8 mouse cellular contexts compared by ENCODE assay signal in the genomic region with DNA sequence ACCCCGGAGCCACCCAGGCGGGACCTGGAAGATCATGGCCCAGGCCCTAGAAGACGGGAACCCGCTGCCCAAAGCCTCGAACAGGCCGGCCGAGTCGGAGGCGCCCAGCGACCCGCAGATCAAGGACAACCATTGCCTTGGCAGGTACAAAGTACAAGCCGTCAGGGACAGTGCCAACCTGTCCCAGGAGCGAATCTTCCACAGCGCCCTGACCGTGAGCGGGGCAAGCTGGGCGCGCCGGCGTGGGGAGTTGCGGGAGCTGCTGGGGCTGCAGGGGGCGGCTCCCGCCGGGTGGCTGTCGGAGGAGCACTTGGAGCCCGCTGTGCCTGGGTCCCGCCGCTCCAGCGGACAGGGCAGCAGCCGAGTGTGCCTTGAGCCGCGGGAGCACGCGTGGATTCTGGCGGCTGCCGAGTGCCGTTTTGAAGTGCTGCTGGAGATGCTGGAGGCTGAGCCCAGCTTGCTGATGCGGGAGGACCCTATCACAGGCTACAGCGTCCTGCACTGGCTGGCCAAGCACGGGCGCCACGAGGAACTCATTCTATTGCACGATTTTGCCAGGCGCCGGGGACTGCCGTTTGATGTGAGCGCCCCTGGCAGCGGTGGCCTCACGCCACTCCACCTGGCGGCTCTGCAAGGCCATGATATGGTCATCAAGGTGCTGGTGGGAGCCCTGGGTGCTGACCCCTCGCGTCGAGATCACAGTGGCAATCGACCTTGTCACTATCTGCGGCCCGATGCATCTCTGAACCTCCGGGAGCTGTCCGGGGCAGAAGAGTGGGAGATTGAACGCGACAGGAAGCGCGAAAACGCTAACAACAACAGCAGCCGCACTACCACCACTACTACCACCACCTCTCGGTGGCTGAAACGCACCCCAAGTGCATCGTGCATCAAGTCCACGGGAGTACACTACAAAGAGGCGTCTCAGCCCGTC. TPM values are rescaled to one million over a fixed set of nuclear protein-coding genes. Genes with fewer than 3 reads are reported as not detected.
DNase-seq lines count a peak whose midpoint lies in the region; ATAC-seq and TF ChIP-seq lines count a peak whose summit lies in the region.

No protein-coding gene starts in this region.

- intact Hi-C loops in left cerebral cortex, adult 2 months (cut with DNase I) = no loop called here

- no peaks in the 10 kb centered on the region for H3K9me3 ChIP-seq in forebrain, embryonic 13.5 days (replicated peaks)
- no peaks in the 10 kb centered on the region for H3K9me3 ChIP-seq in kidney, postnatal 0 days (replicated peaks; ENCODE audit: low read length)
- no peaks in the 10 kb centered on the region for H3K9me3 ChIP-seq in midbrain, postnatal 0 days (ENCODE audit: low read length)

- H3K4me3 ChIP-seq in left cerebral cortex, adult 2 months = peak overlapping the region; percentile 26; the same call in 1 of the 2 replicates
- H3K4me3 ChIP-seq in forebrain, embryonic 13.5 days = peak overlapping the region; percentile 38
- H3K4me3 ChIP-seq in kidney, postnatal 0 days (replicated peaks; ENCODE audit: low read depth, low read length) = peak overlapping the region; percentile 26
- peak overlapping the region; percentile 39 for H3K4me3 ChIP-seq in midbrain, postnatal 0 days (ENCODE audit: low read depth, low read length)

- no peaks in the 10 kb centered on the region for H3K36me3 ChIP-seq in forebrain, embryonic 13.5 days (ENCODE audit: poor library complexity, severe bottlenecking)
- no peaks in the 10 kb centered on the region for H3K36me3 ChIP-seq in kidney, postnatal 0 days (ENCODE audit: insufficient read depth, low read length)
- H3K36me3 ChIP-seq in midbrain, postnatal 0 days (ENCODE audit: insufficient read depth, low read length) = no peaks in the 10 kb centered on the region

- H3K27ac ChIP-seq in left cerebral cortex, adult 2 months = no peak overlapping the region
- no peak overlapping the region for H3K27ac ChIP-seq in forebrain, embryonic 13.5 days
- H3K27ac ChIP-seq in kidney, postnatal 0 days = no peak overlapping the region
- H3K27ac ChIP-seq in midbrain, postnatal 0 days (ENCODE audit: low read depth, low read length) = no peak overlapping the region

- peak overlapping the region; percentile 70 for H3K4me2 ChIP-seq in forebrain, embryonic 13.5 days
- H3K4me2 ChIP-seq in kidney, postnatal 0 days (ENCODE audit: low read length) = peak overlapping the region; percentile 57
- H3K4me2 ChIP-seq in midbrain, postnatal 0 days (ENCODE audit: low read depth, low read length, poor library complexity, severe bottlenecking) = peak overlapping the region; percentile 65

- H3K4me1 ChIP-seq in forebrain, embryonic 13.5 days = peaks cover 10% of the 10 kb centered on the region
- no peaks in the 10 kb centered on the region; the same call in 1 of the 2 replicates for H3K4me1 ChIP-seq in kidney, postnatal 0 days (replicated peaks; ENCODE audit: insufficient read depth, low read length)
- no peaks in the 10 kb centered on the region for H3K4me1 ChIP-seq in midbrain, postnatal 0 days (ENCODE audit: insufficient read depth, low read length)

- ATAC-seq in forebrain, embryonic 13.5 days = peak; percentile 21; the same call in 1 of the 2 replicates
- no peak for ATAC-seq in kidney, postnatal 0 days (replicated peaks; ENCODE audit: low FRiP score, low read depth)
- 0 out of 2 replicates have a peak, but pooled peaks have one; percentile 31 for ATAC-seq in midbrain, postnatal 0 days (ENCODE audit: low FRiP score)

- H3K9ac ChIP-seq in forebrain, embryonic 13.5 days = peak overlapping the region; percentile 54
- H3K9ac ChIP-seq in kidney, postnatal 0 days (ENCODE audit: low read depth, low read length) = no peak overlapping the region
- no peak overlapping the region; the same call in 1 of the 2 replicates for H3K9ac ChIP-seq in midbrain, postnatal 0 days (replicated peaks; ENCODE audit: low read length, poor library complexity, severe bottlenecking)

- no peak for TF ChIP-seq CTCF in left cerebral cortex, adult 2 months (IDR thresholded peaks at IDR 0.05)
- TF ChIP-seq CTCF in kidney, postnatal 0 days (IDR thresholded peaks at IDR 0.05; ENCODE audit: low read depth) = no peak
- no peak for TF ChIP-seq CTCF in midbrain, postnatal 0 days (IDR thresholded peaks at IDR 0.05)

- 18% methylated on average over 66 of the region's 70 CpGs for WGBS in forebrain, embryonic 13.5 days
- 29% methylated on average over 64 of the region's 70 CpGs for WGBS in kidney, postnatal 0 days
- 18% methylated on average over 56 of the region's 70 CpGs for WGBS in midbrain, postnatal 0 days

- H3K27me3 ChIP-seq in forebrain, embryonic 13.5 days = peaks cover 53% of the 10 kb centered on the region
- peaks cover 6% of the 10 kb centered on the region; the same call in 1 of the 2 replicates for H3K27me3 ChIP-seq in kidney, postnatal 0 days (ENCODE audit: insufficient read depth, low read length)
- no peaks in the 10 kb centered on the region; the same call in 1 of the 2 replicates for H3K27me3 ChIP-seq in midbrain, postnatal 0 days (ENCODE audit: insufficient read depth, low read length)

- no peak for DNase-seq in left cerebral cortex, adult 2 months (ENCODE audit: extremely low spot score in 1 of 2, low spot score in 2 of 2)
- no peak for DNase-seq in left cerebral cortex, adult 8-10 months (ENCODE audit: low spot score in 2 of 2)
- DNase-seq in adrenal gland, postnatal 14 days = peak; percentile 22
- no peak for DNase-seq in kidney, postnatal 0 days (ENCODE audit: low spot score)
- peak; percentile 3 for DNase-seq in midbrain, postnatal 0 days (ENCODE audit: low spot score)
- no peak for DNase-seq in urinary bladder, postnatal 10 days (ENCODE audit: low spot score)
- no peak for DNase-seq in urinary bladder, postnatal 36 days (ENCODE audit: low spot score in 2 of 2)

RNA-seq across cellular contexts. Expression of a gene that starts 0.5 kb away (rescaled TPM):
- not detected for total RNA-seq in left cerebral cortex, adult 2 months (2021)
- not detected for total RNA-seq in left cerebral cortex, adult 8-10 months (2022)
- 0.37 and 0.71 TPM in 2 replicates for total RNA-seq in adrenal gland, postnatal 14 days (2021)
- not detected in 2 replicates for polyA plus RNA-seq in forebrain, embryonic 13.5 days (2015; fragmentation: Nextera tagmentation; extraction: Ambion mirVana)
- 0.11 TPM in 1 of 2 replicates, not detected in the other for polyA plus RNA-seq in kidney, postnatal 0 days (2015; fragmentation: Nextera tagmentation; extraction: Ambion mirVana)
- total RNA-seq in midbrain, postnatal 0 days (2014; rRNA removed) = not detected in 2 replicates
- polyA plus RNA-seq in midbrain, postnatal 0 days (2015; fragmentation: Nextera tagmentation; extraction: Ambion mirVana) = 0.16 TPM in 1 of 2 replicates, not detected in the other

RNA-seq across cellular contexts. Expression of a gene that starts 36.0 kb away (rescaled TPM):
- 100 to 1,000 TPM; 244 to 245 TPM for total RNA-seq in left cerebral cortex, adult 2 months (2021)
- total RNA-seq in left cerebral cortex, adult 8-10 months (2022) = 100 to 1,000 TPM; 240 to 296 (median 268) TPM
- total RNA-seq in adrenal gland, postnatal 14 days (2021) = 548 and 634 TPM in 2 replicates
- 399 and 495 TPM in 2 replicates for polyA plus RNA-seq in forebrain, embryonic 13.5 days (2015; fragmentation: Nextera tagmentation; extraction: Ambion mirVana)
- polyA plus RNA-seq in kidney, postnatal 0 days (2015; fragmentation: Nextera tagmentation; extraction: Ambion mirVana) = 703 and 903 TPM in 2 replicates
- total RNA-seq in midbrain, postnatal 0 days (2014; rRNA removed) = 128 TPM in 2 replicates
- polyA plus RNA-seq in midbrain, postnatal 0 days (2015; fragmentation: Nextera tagmentation; extraction: Ambion mirVana) = 305 and 335 TPM in 2 replicates

RNA-seq across cellular contexts. Expression of a gene that starts 57.6 kb away (rescaled TPM):
- total RNA-seq in left cerebral cortex, adult 2 months (2021) = 10 to 100 TPM; 56.9 to 59.2 TPM
- 10 to 100 TPM; 58.3 to 63.0 (median 59.2) TPM for total RNA-seq in left cerebral cortex, adult 8-10 months (2022)
- 17.6 and 22.6 TPM in 2 replicates for total RNA-seq in adrenal gland, postnatal 14 days (2021)
- polyA plus RNA-seq in forebrain, embryonic 13.5 days (2015; fragmentation: Nextera tagmentation; extraction: Ambion mirVana) = 41.9 and 49.5 TPM in 2 replicates
- 12.3 and 13.1 TPM in 2 replicates for polyA plus RNA-seq in kidney, postnatal 0 days (2015; fragmentation: Nextera tagmentation; extraction: Ambion mirVana)
- 81.4 and 137 TPM in 2 replicates for total RNA-seq in midbrain, postnatal 0 days (2014; rRNA removed)
- polyA plus RNA-seq in midbrain, postnatal 0 days (2015; fragmentation: Nextera tagmentation; extraction: Ambion mirVana) = 65.1 and 66.2 TPM in 2 replicates

Comparison
In these comparisons a context has a peak if more than half of its experiments do, and no peak if none do; other contexts are left out.
1. DNase-seq: peak in adrenal gland, postnatal 14 days (single experiment) and midbrain, postnatal 0 days (single experiment); none in left cerebral cortex, adult 2 months (0 of 2), left cerebral cortex, adult 8-10 months (0 of 2), kidney, postnatal 0 days (single experiment), urinary bladder, postnatal 10 days (single experiment) and urinary bladder, postnatal 36 days (0 of 2).
2. Peak in every context shown above with its lines, with median percentiles within 50 percentile points of each other: H3K4me3 ChIP-seq and H3K4me2 ChIP-seq.